Mouse (Mus musculus) midbrain, embryonic 12.5 days (tissue): ENCODE measurements at regions not wholly inside any gene's neighbourhood (a gene's known extent, or its start where the extent isn't known, plus 50 kb on each side); places are given as distances from the start of the nearest gene placed in this dataset.

Experiments
- ATAC-seq: fragments of 200-750 bp; cut with Nextera tagmentation; 2 replicates; pipeline ENCODE4 v1.8.0; 2017; ENCODE audit warnings: low read depth, moderate TSS enrichment, moderate library complexity; ENCODE audit not compliant: low FRiP score
- H3K27ac ChIP-seq: fragments of 300-500 bp; sonication (generic); replicated peaks from 2 replicates; pipeline ENCODE4 v1.5.1; 2016; ENCODE audit warnings: mild to moderate bottlenecking
- H3K27me3 ChIP-seq: fragments of 300-500 bp; sonication (generic); 2 replicates; pipeline ENCODE4 v1.6.1; 2016; ENCODE audit warnings: mild to moderate bottlenecking
- H3K36me3 ChIP-seq: fragments of 300-500 bp; sonication (generic); 2 replicates; pipeline ENCODE4 v1.6.1; 2016
- H3K4me1 ChIP-seq: fragments of 300-500 bp; sonication (generic); 2 replicates; pipeline ENCODE4 v1.6.1; 2016
- H3K4me2 ChIP-seq: fragments of 300-500 bp; sonication (generic); replicated peaks from 2 replicates; pipeline ENCODE4 v1.6.1; 2016; ENCODE audit warnings: mild to moderate bottlenecking, moderate library complexity
- H3K4me3 ChIP-seq: fragments of 300-500 bp; sonication (generic); 2 replicates; pipeline ENCODE4 v1.5.1; 2016; ENCODE audit warnings: mild to moderate bottlenecking
- H3K9ac ChIP-seq: fragments of 300-500 bp; sonication (generic); replicated peaks from 2 replicates; pipeline ENCODE4 v1.6.1; 2016; ENCODE audit warnings: mild to moderate bottlenecking, moderate library complexity
- H3K9me3 ChIP-seq: fragments of 300-500 bp; sonication (generic); 2 replicates; pipeline ENCODE4 v1.6.1; 2016; ENCODE audit warnings: mild to moderate bottlenecking
- WGBS: fragments of 180-500 bp; shearing (Covaris S2); methylation state at CpG from one replicate; pipeline ENCODE4 v1.1.7; 2016; 5-methylcytosine and 5-hydroxymethylcytosine counted together

- Histone ChIP-seq H3K4me1 (no peaks in the 10 kb centered on the region), H3K9ac (no peak overlapping the region), H3K4me3 (no peak overlapping the region), H3K9me3 (no peaks in the 10 kb centered on the region), H3K27me3 (no peaks in the 10 kb centered on the region), H3K27ac (no peak overlapping the region), H3K4me2 (no peak overlapping the region), H3K36me3 (no peaks in the 10 kb centered on the region)
- WGBS: 29% methylated on average over 2 of the region's 2 CpGs
- ATAC-seq: 0 out of 2 replicates have a peak, but pooled peaks have one; percentile 34
Measured at GRCm38 (mm10) chr13:75204417-75204816, 114.8 kb downstream of the Pcsk1 start.

DNA sequence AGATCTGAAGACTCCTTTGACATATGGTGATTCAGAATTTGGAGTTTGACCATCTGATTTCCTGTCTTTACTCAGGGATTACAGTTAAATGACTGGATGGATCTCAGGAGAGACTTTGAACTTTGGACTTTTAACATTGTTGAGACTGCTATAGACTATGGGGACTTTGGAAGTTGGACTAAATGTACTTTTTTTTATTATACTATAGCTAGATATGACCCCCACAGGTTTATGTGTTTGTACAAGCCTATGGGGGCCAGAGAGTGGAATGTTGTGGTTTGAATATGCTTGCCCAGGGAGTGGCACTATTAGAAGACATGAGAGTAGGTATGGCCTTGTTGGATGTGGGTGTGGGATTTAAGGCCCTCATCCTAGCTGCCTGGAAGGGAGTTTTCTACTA, 134.3 kb downstream of the Pcsk1 start:
- Histone ChIP-seq H3K27me3 (no peaks in the 10 kb centered on the region), H3K9me3 (no peaks in the 10 kb centered on the region), H3K9ac (no peak overlapping the region), H3K4me3 (no peak overlapping the region), H3K27ac (no peak overlapping the region), H3K4me2 (no peak overlapping the region), H3K4me1 (no peaks in the 10 kb centered on the region), H3K36me3 (no peaks in the 10 kb centered on the region)
- no peak for ATAC-seq

GRCm38 (mm10) chr13:75225581-75226297, 136.1 kb downstream of the Pcsk1 start:
- H3K9me3 ChIP-seq: no peaks in the 10 kb centered on the region
- H3K36me3 ChIP-seq: no peaks in the 10 kb centered on the region
- H3K4me1 ChIP-seq: no peaks in the 10 kb centered on the region
- no peaks in the 10 kb centered on the region for H3K27me3 ChIP-seq
- 93% methylated on average over 7 of the region's 7 CpGs for WGBS
- no peak overlapping the region for H3K27ac ChIP-seq
- no peak overlapping the region for H3K4me2 ChIP-seq
- ATAC-seq: no peak
- H3K4me3 ChIP-seq: no peak overlapping the region
- H3K9ac ChIP-seq: no peak overlapping the region

DNA sequence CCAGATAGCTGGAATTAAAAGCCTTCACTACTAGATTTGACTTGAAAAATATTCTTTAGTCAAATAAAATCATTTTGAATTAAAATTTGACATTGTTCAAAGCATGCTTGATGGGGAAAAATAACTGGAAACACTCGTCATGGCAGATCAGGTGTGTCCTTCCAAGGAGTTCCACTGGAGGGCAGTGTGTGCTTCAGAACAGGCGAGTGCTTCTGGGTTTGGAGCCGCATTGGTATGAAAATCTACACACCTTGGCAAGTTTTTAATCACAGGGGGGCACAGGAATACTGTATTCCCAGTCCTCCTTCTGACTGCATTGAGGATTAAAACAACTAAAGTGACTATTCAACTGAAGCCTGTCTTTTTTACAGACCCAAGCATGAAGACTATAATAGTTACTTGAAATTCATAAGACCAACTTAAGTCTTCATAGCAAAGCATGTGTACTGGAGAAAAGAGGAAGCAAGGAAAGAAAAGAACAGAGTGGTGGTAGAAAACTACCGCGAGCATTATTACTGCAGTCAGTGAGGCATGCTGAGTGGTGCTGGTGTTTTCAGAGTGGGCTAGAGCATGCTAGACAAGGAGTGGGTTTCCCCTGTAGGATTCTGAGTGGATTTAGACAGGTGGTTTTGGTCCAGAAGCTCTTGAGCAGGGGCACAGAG, 138.1 kb downstream of the Pcsk1 start:
- Histone ChIP-seq H3K4me1 (no peaks in the 10 kb centered on the region), H3K27me3 (no peaks in the 10 kb centered on the region), H3K27ac (no peak overlapping the region), H3K36me3 (no peaks in the 10 kb centered on the region), H3K4me2 (no peak overlapping the region), H3K4me3 (no peak overlapping the region), H3K9ac (no peak overlapping the region), H3K9me3 (no peaks in the 10 kb centered on the region)
- peak; percentile 60; the same call in 1 of the 2 replicates for ATAC-seq
- WGBS: 26% methylated on average over 5 of the region's 5 CpGs

GRCm38 (mm10) chr13:75236424-75236823, 146.8 kb downstream of the Pcsk1 start:
- H3K27ac ChIP-seq: no peak overlapping the region
- ATAC-seq: no peak
- H3K9ac ChIP-seq: no peak overlapping the region
- H3K27me3 ChIP-seq: no peaks in the 10 kb centered on the region
- H3K4me2 ChIP-seq: no peak overlapping the region
- H3K36me3 ChIP-seq: no peaks in the 10 kb centered on the region
- no peaks in the 10 kb centered on the region for H3K9me3 ChIP-seq
- H3K4me3 ChIP-seq: no peak overlapping the region
- WGBS: 75% methylated on average over 2 of the region's 2 CpGs
- H3K4me1 ChIP-seq: no peaks in the 10 kb centered on the region
